Comparison of ENCODE assay signal across 8 mouse cellular contexts in the genomic region with DNA sequence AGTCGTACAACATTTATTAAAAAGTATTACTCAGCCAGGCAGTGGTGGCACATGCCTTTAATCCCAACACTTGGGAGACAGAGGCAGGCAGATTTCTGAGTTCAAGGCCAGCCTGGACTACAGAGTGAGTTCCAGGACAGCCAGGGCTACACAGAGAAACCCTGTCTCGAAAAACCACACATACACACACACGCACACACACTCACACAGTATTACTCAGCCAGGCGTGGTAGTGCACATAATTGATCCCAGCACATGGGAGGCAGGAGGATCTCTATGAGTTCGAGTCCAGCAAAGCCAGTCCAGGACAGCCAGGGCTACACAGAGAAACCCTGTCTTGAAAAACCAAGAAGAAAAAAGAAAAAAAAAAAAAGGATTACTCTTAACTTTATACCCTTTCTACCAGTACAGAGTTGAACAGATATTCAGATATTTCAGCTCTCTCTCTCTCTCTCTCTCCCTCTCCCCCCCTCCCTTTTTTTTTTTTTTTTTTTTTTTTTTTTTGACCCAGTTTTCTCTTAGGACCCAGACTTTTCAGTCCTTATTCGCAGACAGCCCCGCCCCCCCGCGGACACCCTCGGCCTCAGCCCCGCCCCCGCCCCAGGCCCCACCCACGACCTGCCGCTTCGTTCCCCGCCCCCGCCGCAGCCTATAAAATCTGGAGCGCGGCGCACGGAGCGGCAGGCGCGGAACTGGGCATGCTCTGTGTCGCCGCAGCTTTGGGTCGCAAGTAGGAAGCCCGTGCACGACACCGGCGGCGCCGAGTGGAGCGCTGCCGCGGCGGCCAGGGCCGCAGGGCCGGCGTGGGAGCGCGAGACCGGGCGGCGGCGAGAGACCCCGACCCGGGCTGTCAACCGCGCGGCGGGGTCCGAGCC. TPM values are rescaled to one million over a fixed set of nuclear protein-coding genes. Genes with fewer than 3 reads are reported as not detected.
DNase-seq lines count a peak whose midpoint lies in the region; ATAC-seq lines count a peak whose summit lies in the region.

A gene (plus strand): TSS at position 683 of the 875 bp plus-strand sequence.

- peak within 1 kb of the TSS; percentile 62 for H3K4me2 ChIP-seq in hindbrain, embryonic 14.5 days (replicated peaks)

- no peaks in the 10 kb centered on the region for H3K9me3 ChIP-seq in hindbrain, embryonic 14.5 days (ENCODE audit: control insufficient read depth, low read length)

- no peaks in the 10 kb centered on the region for H3K27me3 ChIP-seq in hindbrain, embryonic 14.5 days (ENCODE audit: control insufficient read depth, insufficient read depth, low read length)

- peak; percentile 81 for DNase-seq in R1 (ENCODE audit: low read depth, low spot score)
- DNase-seq in cerebellum, postnatal 36 days: peak; percentile 92 to 93
- DNase-seq in frontal cortex, postnatal 36 days (ENCODE audit: low spot score in 2 of 2): peak; percentile 85 to 91
- DNase-seq in hindbrain, embryonic 14.5 days (ENCODE audit: low spot score): peak; percentile 86
- DNase-seq in layer of hippocampus, postnatal 36 days: peak; percentile 88 to 91
- peak; percentile 92 for DNase-seq in lung, postnatal 25 days (ENCODE audit: low spot score)
- DNase-seq in retina, adult 2 months (ENCODE audit: low read depth, low spot score): peak; percentile 79
- peak; percentile 91 for DNase-seq in thymus, postnatal 25 days

- H3K36me3 ChIP-seq in hindbrain, embryonic 14.5 days (replicated peaks; ENCODE audit: control insufficient read depth, insufficient read depth): no peaks in the 10 kb centered on the region

- H3K4me1 ChIP-seq in hindbrain, embryonic 14.5 days (replicated peaks; ENCODE audit: control insufficient read depth, insufficient read depth, low read length): peaks cover 14% of the 10 kb centered on the region

- H3K4me3 ChIP-seq in hindbrain, embryonic 14.5 days (replicated peaks; ENCODE audit: low read length): peak within 1 kb of the TSS; percentile 91

- ATAC-seq in hindbrain, embryonic 14.5 days (ENCODE audit: low FRiP score): peak; percentile 86

- peak within 1 kb of the TSS; percentile 86 for H3K9ac ChIP-seq in hindbrain, embryonic 14.5 days

- peak within 1 kb of the TSS; percentile 87 for H3K27ac ChIP-seq in hindbrain, embryonic 14.5 days

- 10% methylated on average over 46 of the region's 54 CpGs for WGBS in hindbrain, embryonic 14.5 days

RNA-seq across cellular contexts. Expression of the gene that starts here (rescaled TPM):
- 21.7 and 25.1 TPM in 2 replicates for polyA plus RNA-seq in hindbrain, embryonic 14.5 days (2014; fragmentation: Nextera tagmentation; extraction: Ambion mirVana)
- total RNA-seq in layer of hippocampus, postnatal 36 days (2021): 10 to 100 TPM; 44.9 TPM

Comparison
In these comparisons a context has a peak if more than half of its experiments do, and no peak if none do; other contexts are left out.
1. Peak in every context shown above with its lines: DNase-seq, ATAC-seq, H3K4me3 ChIP-seq and H3K27ac ChIP-seq.